Mouse (Mus musculus): ENCODE results near the gene Gm4141. TPM values are rescaled to one million over a fixed set of nuclear protein-coding genes. Genes with fewer than 3 reads are reported as not detected.
"Not testable (repeated sequence)": the region's sequence is repeated elsewhere in the genome, so short reads cannot be mapped to it uniquely, and the experiment has no call there.

Gm4141 gene
- total RNA-seq (2017) = not detected in 2 replicates

- not testable (repeated sequence) for ATAC-seq (ENCODE audit: extremely low read depth, insufficient number of reproducible peaks, low FRiP score, poor library complexity, severe bottlenecking)
These were observed at the start of gene Gm4141 for GRCm38 (mm10) chr7:20576141-20576540. TSS of gene Gm4141 (minus strand) at chr7:20576241.

- not testable (repeated sequence) for ATAC-seq (ENCODE audit: extremely low read depth, insufficient number of reproducible peaks, low FRiP score, poor library complexity, severe bottlenecking)
These were observed 22.9 kb upstream of the Gm4141 start, which contains the start of gene Gm4513 for GRCm38 (mm10) chr7:20598921-20599320. TSS of gene Gm4513 (minus strand) at chr7:20599021.

- not testable (repeated sequence) for ATAC-seq (ENCODE audit: extremely low read depth, insufficient number of reproducible peaks, low FRiP score, poor library complexity, severe bottlenecking)
These were observed 30.4 kb downstream of the Gm4141 start, which contains the start of gene Gm5726 for GRCm38 (mm10) chr7:20545657-20546056. TSS of gene Gm5726 (minus strand) at chr7:20545757.

GRCm38 (mm10) chr7:20533537-20533936, 42.5 kb downstream of the Gm4141 start, which contains the start of gene Vmn1r104:
TSS of gene Vmn1r104 (plus strand) at chr7:20533837.
- ATAC-seq (ENCODE audit: extremely low read depth, insufficient number of reproducible peaks, low FRiP score, poor library complexity, severe bottlenecking) = not testable (repeated sequence)

Other genes starting within 250 kb of the Gm4141 start
- not detected in 2 replicates for gene Gm4133, start 242.2 kb downstream of the Gm4141 start, total RNA-seq (2017)
- gene Gm5728, start 200.8 kb downstream of the Gm4141 start, total RNA-seq (2017) = not detected in 2 replicates
- not detected in 2 replicates for gene Vmn1r100, start 158.3 kb downstream of the Gm4141 start, total RNA-seq (2017)
- not detected in 2 replicates for gene Vmn1r101, start 133.6 kb downstream of the Gm4141 start, total RNA-seq (2017)
- not detected in 2 replicates for gene Gm10670, start 101.3 kb downstream of the Gm4141 start, total RNA-seq (2017)
- gene Vmn1r103, start 65.7 kb downstream of the Gm4141 start, total RNA-seq (2017) = not detected in 2 replicates
- gene Vmn1r104, start 42.4 kb downstream of the Gm4141 start, total RNA-seq (2017) = not detected in 2 replicates
- not detected in 2 replicates for gene Gm5726, start 30.5 kb downstream of the Gm4141 start, total RNA-seq (2017)
- not detected in 2 replicates for gene Gm4513, start 22.8 kb upstream of the Gm4141 start, total RNA-seq (2017)
- gene Vmn1r107, start 92.7 kb upstream of the Gm4141 start, total RNA-seq (2017) = not detected in 2 replicates
- not detected in 2 replicates for gene Vmn1r111, start 127.0 kb upstream of the Gm4141 start, total RNA-seq (2017)
- not detected in 2 replicates for gene Gm10668, start 154.4 kb upstream of the Gm4141 start, total RNA-seq (2017)
- gene Vmn1r112, start 194.9 kb upstream of the Gm4141 start, total RNA-seq (2017) = not detected in 2 replicates
- not detected in 2 replicates for gene Vmn1r113, start 211.0 kb upstream of the Gm4141 start, total RNA-seq (2017)
- gene Vmn1r114, start 235.9 kb upstream of the Gm4141 start, total RNA-seq (2017) = not detected in 2 replicates

Data from neutrophil, adult 5-6 weeks (primary cell).